8 mouse cellular contexts compared by ENCODE assay signal in genomic region chr15:27630601-27631383, GRCm38 (mm10). TPM values are rescaled to one million over a fixed set of nuclear protein-coding genes. Genes with fewer than 3 reads are reported as not detected.
A peak's percentile ranks its signal among the peaks of the same experiment; 100 is the strongest.
DNase-seq lines count a peak whose midpoint lies in the region; ATAC-seq lines count a peak whose summit lies in the region.

Gene Otulin, minus strand, starts transcription at chr15:27630693.

- intact Hi-C loops in gastrocnemius, postnatal 14 days (cut with DNase I; ENCODE audit: low total_unique reads): no loop called here
- intact Hi-C loops in left cerebral cortex, postnatal 10 days (cut with DNase I): no loop called here

- peak; percentile 80 for ATAC-seq in inflammation-experienced regulatory T-cells, adult 6 months
- peak; percentile 93 for ATAC-seq in megakaryocyte-erythroid progenitor cell, adult 5-6 weeks (replicated peaks; ENCODE audit: low FRiP score, low TSS enrichment, poor library complexity, severe bottlenecking)

- peak; percentile 99 to 100 for DNase-seq in adrenal gland, adult (ENCODE audit: inconsistent age in 2 of 2, low spot score in 1 of 2)
- peak; percentile 99 for DNase-seq in embryo, embryonic 10.5 days (ENCODE audit: low spot score)
- DNase-seq in gastrocnemius, postnatal 14 days: peak; percentile 99
- DNase-seq in left cerebral cortex, postnatal 10 days (ENCODE audit: extremely low spot score in 1 of 2, low spot score in 2 of 2): peak; percentile 96 to 99
- DNase-seq in right cerebral cortex, postnatal 25 days: peak; percentile 99
- DNase-seq in urinary bladder, postnatal 4 days (ENCODE audit: low spot score in 2 of 2): peak; percentile 97 to 99

RNA-seq across cellular contexts. Expression of gene Otulin, which starts in this region (rescaled TPM):
- total RNA-seq in gastrocnemius, postnatal 14 days (2021): 10 to 100 TPM; 14.9 to 17.4 TPM
- polyA plus RNA-seq in inflammation-experienced regulatory T-cells, adult 6 months (2017; shearing (Covaris generic)): 10 to 100 TPM; 10.4 to 14.3 (median 12.3) TPM
- 10 to 100 TPM; 22.8 to 28.6 TPM for total RNA-seq in left cerebral cortex, postnatal 10 days (2021)
- total RNA-seq in megakaryocyte-erythroid progenitor cell, adult 5-6 weeks (2014; fragmentation: Nextera tagmentation): 36.3 and 51.2 TPM in 2 replicates
- total RNA-seq in megakaryocyte-erythroid progenitor cell, adult 5-6 weeks (2017): 31.0 and 32.2 TPM in 2 replicates

Comparison
In these comparisons a context has a peak if more than half of its experiments do, and no peak if none do; other contexts are left out.
1. Peak in every context shown above with its lines: DNase-seq and ATAC-seq.